Mouse (Mus musculus): ENCODE data around the gene Spink8. TPM values are rescaled to one million over a fixed set of nuclear protein-coding genes. Genes with fewer than 3 reads are reported as not detected.

Gene Spink8
- total RNA-seq, 2 experiments from 2014 or later: 18.1 to 18.5 TPM

GRCm38 (mm10) chr9:109866218-109866617 lies 54.1 kb downstream of the Spink8 start:
- no peak for DNase-seq (ENCODE audit: low spot score in 2 of 2)

- no peak for DNase-seq (ENCODE audit: low spot score in 2 of 2)
These were observed 59.0 kb downstream of the Spink8 start for GRCm38 (mm10) chr9:109870983-109871572.

DNA sequence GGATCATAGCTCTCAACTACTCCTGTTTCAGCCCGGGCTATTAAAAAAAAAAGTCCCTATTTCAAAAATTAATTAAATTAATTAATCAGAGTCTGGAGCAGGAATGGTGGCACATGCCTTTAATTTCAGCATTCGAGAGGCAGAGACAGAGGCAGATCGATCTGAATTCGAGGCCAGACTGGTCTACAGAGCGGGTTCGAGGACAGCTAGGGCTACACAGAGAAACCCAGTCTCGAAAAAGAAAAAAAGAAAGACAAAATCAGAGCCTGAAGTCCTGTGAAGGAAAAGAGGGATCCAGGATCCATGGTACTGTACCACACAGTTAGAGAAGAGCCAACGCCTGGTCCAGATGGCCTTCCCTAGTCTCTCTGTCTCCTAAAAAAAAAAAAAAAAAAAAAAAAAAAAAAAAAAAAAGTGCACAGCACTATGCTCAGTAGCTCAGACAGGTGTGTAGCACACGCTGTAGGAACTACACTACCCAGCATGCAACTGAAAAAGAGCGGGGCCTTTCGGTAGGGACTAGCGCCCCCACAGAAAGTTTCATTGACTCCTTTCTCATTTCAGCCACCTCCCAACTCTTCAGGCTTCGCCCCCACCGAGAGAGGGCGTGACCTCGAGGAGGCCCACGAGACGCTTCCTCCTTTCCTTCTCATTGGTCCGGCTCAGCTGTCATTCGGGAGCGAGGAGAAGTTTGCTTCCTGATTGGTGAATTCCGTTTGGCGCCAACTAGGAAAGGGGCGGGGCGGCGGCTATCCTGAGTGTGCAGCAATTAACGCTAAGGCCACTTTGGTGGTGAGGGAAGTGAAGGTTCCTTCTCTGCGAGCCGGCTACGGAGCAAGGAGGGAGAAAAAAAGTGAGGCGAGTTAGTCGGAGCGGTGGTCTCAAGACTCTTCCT lies 63.0 kb downstream of the Spink8 start, which contains the start of gene Cdc25a:
Gene Cdc25a (plus strand): TSS at position 783 of the 895 bp plus-strand sequence.
- peak; percentile 93 to 94 for DNase-seq (ENCODE audit: low spot score in 2 of 2)

DNA sequence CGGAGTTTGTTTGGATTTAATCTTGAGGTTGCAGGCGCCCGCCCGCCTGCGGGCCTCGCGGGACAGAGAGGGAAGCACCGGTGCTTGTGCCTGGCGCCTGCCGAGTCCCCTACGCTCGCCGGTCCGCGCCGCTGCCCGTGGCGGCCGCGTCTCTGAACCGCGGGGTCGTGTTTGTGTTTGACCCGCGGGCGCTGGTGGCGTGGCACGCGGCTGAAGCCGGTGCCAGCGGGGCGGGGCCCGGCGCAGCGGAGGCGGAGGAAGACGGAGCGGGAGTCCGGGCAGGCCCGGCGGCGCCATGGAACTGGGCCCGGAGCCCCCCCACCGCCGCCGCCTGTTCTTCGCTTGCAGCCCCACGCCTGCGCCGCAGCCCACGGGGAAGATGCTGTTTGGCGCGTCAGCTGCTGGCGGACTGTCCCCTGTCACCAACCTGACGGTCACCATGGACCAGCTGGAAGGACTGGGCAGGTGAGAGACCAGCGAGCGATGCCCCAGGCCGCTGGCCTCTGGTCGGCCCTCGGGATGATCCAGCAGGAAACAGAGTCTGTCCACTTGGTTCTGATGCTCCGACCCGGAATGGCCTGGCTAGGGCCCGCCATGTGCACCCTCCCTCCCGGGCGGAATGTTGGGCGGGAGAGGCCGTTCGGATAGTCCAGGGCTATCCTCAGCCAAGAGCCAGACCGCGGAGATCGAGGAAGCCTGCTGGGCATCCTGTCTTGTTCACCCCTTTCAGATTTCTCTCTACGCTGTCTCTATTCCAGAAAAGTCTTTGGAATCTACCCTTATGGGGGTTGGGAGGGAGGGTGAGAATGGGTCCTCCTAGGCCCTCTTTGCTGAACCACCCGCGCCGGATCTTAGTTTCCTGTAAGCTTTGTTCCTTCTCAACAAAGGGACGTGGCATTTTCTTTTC lies 63.9 kb downstream of the Spink8 start:
- peak; percentile 66 to 71 for DNase-seq (ENCODE audit: low spot score in 2 of 2)

Other genes with a start within 250 kb of the Spink8 start
- gene Fbxw15, start 244.0 kb upstream of the Spink8 start, total RNA-seq (2021): not detected
- gene Fbxw24, start 186.2 kb upstream of the Spink8 start, total RNA-seq (2021): not detected
- gene Fbxw25, start 147.6 kb upstream of the Spink8 start, total RNA-seq (2021): not detected
- not detected for gene Fbxw18, start 109.6 kb upstream of the Spink8 start, total RNA-seq (2021)
- gene Fbxw26, start 66.2 kb upstream of the Spink8 start, total RNA-seq (2021): not detected
- not detected for gene Fbxw27, start 21.6 kb upstream of the Spink8 start, total RNA-seq (2021)
- gene Nme6, start 20.5 kb downstream of the Spink8 start, total RNA-seq (2021): 10 to 100 TPM; 14.7 to 15.5 TPM
- under 1 TPM in 1 of 2 experiments, not detected in 1; 0.70 TPM for gene Camp, start 37.3 kb downstream of the Spink8 start, total RNA-seq (2021)
- 10 to 100 TPM; 10.9 to 14.1 TPM for gene Cdc25a, start 63.3 kb downstream of the Spink8 start, total RNA-seq (2021)
- 10 to 100 TPM; 79.0 to 91.6 TPM for gene Map4, start 119.2 kb downstream of the Spink8 start, total RNA-seq (2021)